Comparison of ENCODE assay signal across 11 mouse cellular contexts in the genomic region with DNA sequence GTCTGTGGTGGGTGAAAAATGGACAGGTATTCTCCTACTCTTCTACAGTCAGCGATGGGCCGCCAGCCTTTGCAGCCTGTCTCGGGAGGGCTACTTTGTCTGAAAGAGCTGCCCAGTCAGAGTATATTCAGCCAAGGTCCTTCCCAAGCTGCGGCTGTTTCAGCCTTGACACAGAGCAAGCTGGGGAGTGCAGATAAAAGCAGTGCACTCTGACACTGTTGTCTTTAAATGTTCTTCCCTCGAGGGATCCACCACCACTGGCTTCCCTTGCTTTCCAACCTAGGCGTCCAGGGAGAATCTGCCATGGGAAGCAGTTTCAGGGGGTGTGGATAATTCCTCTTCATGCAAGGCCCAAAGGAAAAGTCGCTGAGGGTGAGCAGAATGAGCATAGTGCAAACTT.
A peak's percentile ranks its signal among the peaks of the same experiment; 100 is the strongest.
DNase-seq lines count a peak whose midpoint lies in the region; ATAC-seq lines count a peak whose summit lies in the region.
"Had no signal": no experiment of that assay in that cellular context is flagged by ENCODE, and none has a peak within 500 bp of the region (broad histone marks: within the 10 kb centered on the region; RNA-seq: fewer than 3 reads in every experiment).

No protein-coding gene starts in this region.

- DNase-seq in heart, adult 8-10 months (ENCODE audit: low spot score) = no peak
- peak; percentile 13 for DNase-seq in neural tube, embryonic 11.5 days (ENCODE audit: low spot score)
- DNase-seq in neural tube, embryonic 10.5 days (ENCODE audit: extremely low spot score, low spot score) = no peak
- DNase-seq in hindbrain, embryonic 14.5 days (ENCODE audit: low spot score) = no peak
- peak; percentile 46 for DNase-seq in testis, postnatal 10 days (ENCODE audit: low spot score)
- DNase-seq in kidney, adult 8-10 months = no peak
- DNase-seq in retina, embryonic 14.5 days (ENCODE audit: low spot score) = no peak
- DNase-seq: liver, postnatal 0 days had no signal

- no peaks in the 10 kb centered on the region for H3K27me3 ChIP-seq in heart, embryonic 11.5 days (ENCODE audit: control insufficient read depth, insufficient read depth, low read length)
- H3K27me3 ChIP-seq in neural tube, embryonic 11.5 days (ENCODE audit: control insufficient read depth, insufficient read depth, low read length) = no peaks in the 10 kb centered on the region
- H3K27me3 ChIP-seq in hindbrain, embryonic 14.5 days (ENCODE audit: control insufficient read depth, insufficient read depth, low read length) = no peaks in the 10 kb centered on the region
- H3K27me3 ChIP-seq: forebrain, embryonic 12.5 days; Patski had no signal

- peak overlapping the region; percentile 10 for H3K27ac ChIP-seq in heart, embryonic 11.5 days (ENCODE audit: low read depth, low read length)
- H3K27ac ChIP-seq in neural tube, embryonic 11.5 days (ENCODE audit: low read depth, low read length) = peak overlapping the region; percentile 50; the same call in 1 of the 2 replicates
- 0 out of 2 replicates have a peak overlapping the region, but pooled peaks have one; percentile 32 for H3K27ac ChIP-seq in hindbrain, embryonic 14.5 days
- H3K27ac ChIP-seq: forebrain, embryonic 12.5 days had no signal

- H3K4me2 ChIP-seq in heart, embryonic 11.5 days = no peak overlapping the region
- H3K4me2 ChIP-seq in neural tube, embryonic 11.5 days (ENCODE audit: low read depth) = no peak overlapping the region
- no peak overlapping the region for H3K4me2 ChIP-seq in hindbrain, embryonic 14.5 days (replicated peaks)
- H3K4me2 ChIP-seq: forebrain, embryonic 12.5 days had no signal

- H3K9me3 ChIP-seq in heart, embryonic 11.5 days (replicated peaks; ENCODE audit: control insufficient read depth, low read length) = no peaks in the 10 kb centered on the region
- no peaks in the 10 kb centered on the region for H3K9me3 ChIP-seq in neural tube, embryonic 11.5 days (ENCODE audit: control insufficient read depth, low read length)
- no peaks in the 10 kb centered on the region for H3K9me3 ChIP-seq in hindbrain, embryonic 14.5 days (ENCODE audit: control insufficient read depth, low read length)
- H3K9me3 ChIP-seq: forebrain, embryonic 12.5 days had no signal

- no peaks in the 10 kb centered on the region for H3K36me3 ChIP-seq in heart, embryonic 11.5 days (ENCODE audit: control insufficient read depth, insufficient read depth, low read length)
- H3K36me3 ChIP-seq in neural tube, embryonic 11.5 days (ENCODE audit: control insufficient read depth, insufficient read depth, low read length) = no peaks in the 10 kb centered on the region
- no peaks in the 10 kb centered on the region for H3K36me3 ChIP-seq in hindbrain, embryonic 14.5 days (replicated peaks; ENCODE audit: control insufficient read depth, insufficient read depth)
- H3K36me3 ChIP-seq: forebrain, embryonic 12.5 days had no signal

- H3K4me3 ChIP-seq in heart, embryonic 11.5 days (ENCODE audit: low read depth, low read length) = no peak overlapping the region
- H3K4me3 ChIP-seq in neural tube, embryonic 11.5 days (ENCODE audit: low read depth, low read length) = no peak overlapping the region
- H3K4me3 ChIP-seq in hindbrain, embryonic 14.5 days (replicated peaks; ENCODE audit: low read length) = no peak overlapping the region
- H3K4me3 ChIP-seq: forebrain, embryonic 12.5 days had no signal

- 36% methylated on average over 7 of the region's 7 CpGs for WGBS in heart, embryonic 11.5 days (ENCODE audit: insufficient replicate concordance)
- WGBS in neural tube, embryonic 11.5 days = 48% methylated on average over 7 of the region's 7 CpGs
- WGBS in hindbrain, embryonic 14.5 days = 43% methylated on average over 7 of the region's 7 CpGs

- peaks cover 6% of the 10 kb centered on the region; the same call in 1 of the 2 replicates for H3K4me1 ChIP-seq in heart, embryonic 11.5 days (ENCODE audit: control insufficient read depth, insufficient read depth, low read length)
- peaks cover 6% of the 10 kb centered on the region for H3K4me1 ChIP-seq in neural tube, embryonic 11.5 days (ENCODE audit: control insufficient read depth, insufficient read depth, low read length)
- peaks cover 7% of the 10 kb centered on the region for H3K4me1 ChIP-seq in hindbrain, embryonic 14.5 days (replicated peaks; ENCODE audit: control insufficient read depth, insufficient read depth, low read length)

- no peak; the same call in 1 of the 2 replicates for ATAC-seq in heart, embryonic 11.5 days (replicated peaks; ENCODE audit: insufficient number of reproducible peaks, low FRiP score, low TSS enrichment)
- no peak for ATAC-seq in neural tube, embryonic 11.5 days (ENCODE audit: insufficient read depth, low FRiP score, low TSS enrichment)
- ATAC-seq in hindbrain, embryonic 14.5 days (ENCODE audit: low FRiP score) = no peak
- ATAC-seq: liver, postnatal 0 days; Patski had no signal

- no peak overlapping the region for H3K9ac ChIP-seq in heart, embryonic 11.5 days (ENCODE audit: low read depth, low read length)
- H3K9ac ChIP-seq in neural tube, embryonic 11.5 days (ENCODE audit: low read length) = no peak overlapping the region
- no peak overlapping the region for H3K9ac ChIP-seq in hindbrain, embryonic 14.5 days
- H3K9ac ChIP-seq: forebrain, embryonic 12.5 days; liver, postnatal 0 days had no signal

Comparison
In these comparisons a context has a peak if more than half of its experiments do, and no peak if none do; other contexts are left out.
1. DNase-seq: peak in neural tube, embryonic 11.5 days (single experiment) and testis, postnatal 10 days (single experiment); none in heart, adult 8-10 months (single experiment), neural tube, embryonic 10.5 days (single experiment), hindbrain, embryonic 14.5 days (single experiment), kidney, adult 8-10 months (0 of 2) and retina, embryonic 14.5 days (single experiment).
2. Peak in every context shown above with its lines, with median percentiles within 50 percentile points of each other: H3K27ac ChIP-seq.